Mouse (Mus musculus): Measurements from ENCODE around the gene Dlx6. TPM values are rescaled to one million over a fixed set of nuclear protein-coding genes. Genes with fewer than 3 reads are reported as not detected.

Dlx6 gene
- total RNA-seq, 1 experiment = not detected

DNA sequence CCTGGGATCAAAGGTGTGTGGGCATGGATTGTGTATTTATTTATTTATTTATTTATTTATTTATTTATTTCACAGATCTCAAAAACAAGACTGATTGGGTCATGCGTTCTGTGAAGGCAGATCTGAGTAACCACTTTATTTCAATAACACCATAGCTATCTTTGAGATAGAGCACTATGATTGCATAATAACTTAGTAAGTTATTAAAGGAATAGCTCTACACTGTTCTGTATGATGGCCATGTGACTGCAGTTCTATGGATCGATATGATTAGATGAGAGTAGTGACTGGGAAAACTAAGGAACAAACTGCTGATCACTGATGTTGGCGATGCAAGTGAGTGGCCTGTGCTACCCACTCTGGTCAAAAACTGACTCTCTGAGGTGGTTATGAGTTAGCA lies 23.1 kb downstream of the Dlx6 start:
- TF ChIP-seq HCFC1 (IDR thresholded peaks at IDR 0.05; ENCODE audit: borderline replicate concordance, insufficient read depth, low read length) (no peak), ZNF384 (IDR thresholded peaks at IDR 0.05; ENCODE audit: low read depth, low read length) (no peak), ZC3H11A (IDR thresholded peaks at IDR 0.05; ENCODE audit: borderline replicate concordance, low read depth, low read length) (no peak)
- H3K9me3 ChIP-seq (ENCODE audit: control insufficient read depth, insufficient read depth, low read depth, low read length) = no peaks in the 10 kb centered on the region
- in situ Hi-C loops (cut with MboI; ENCODE audit: low sequenced_read_pairs in 2 of 2, unreplicated experiment in 2 of 2) = loop anchor here (25.0 kb wide), 2 partner anchors 599 to 874 kb away; no protein-coding TSS in a partner anchor

DNA sequence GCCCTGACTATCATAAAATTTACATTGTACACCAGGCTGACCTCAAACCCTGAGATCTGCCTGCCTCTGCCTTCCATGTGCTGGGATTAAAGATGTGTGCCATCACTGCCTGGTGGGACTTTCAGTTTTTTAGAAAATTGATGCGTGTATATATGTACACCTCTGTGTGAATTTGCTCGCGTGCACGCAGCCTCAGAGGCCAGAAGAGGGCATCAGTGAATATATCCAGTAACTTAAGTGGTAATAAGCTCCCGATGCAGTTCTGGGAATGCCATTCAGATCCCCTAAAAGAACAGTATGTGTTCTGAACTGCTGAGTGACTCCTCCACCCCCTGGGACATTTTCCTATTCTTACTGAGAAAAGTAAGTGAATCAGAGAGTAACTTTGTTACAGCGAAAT lies 26.9 kb downstream of the Dlx6 start:
- no peak overlapping the region for H3K27ac ChIP-seq (ENCODE audit: insufficient read depth, low read depth, low read length, poor library complexity, severe bottlenecking)
- H3K4me1 ChIP-seq (ENCODE audit: control insufficient read depth in 2 of 2, insufficient read depth in 2 of 2, low read length in 2 of 2, poor library complexity in 1 of 2) = no peaks in the 10 kb centered on the region
- in situ Hi-C loops (cut with MboI; ENCODE audit: low sequenced_read_pairs in 2 of 2, unreplicated experiment in 2 of 2) = loop anchor here (25.0 kb wide), 2 partner anchors 603 to 878 kb away; no protein-coding TSS in a partner anchor
- no peak overlapping the region for H3K9ac ChIP-seq (ENCODE audit: insufficient read depth, low read depth, low read length, poor library complexity, severe bottlenecking)
- H3K4me3 ChIP-seq (ENCODE audit: insufficient read depth in 1 of 2, low read depth in 1 of 2, low read length in 2 of 2, poor library complexity in 1 of 2, severe bottlenecking in 1 of 2) = no peak overlapping the region
- no peaks in the 10 kb centered on the region for H3K36me3 ChIP-seq (ENCODE audit: control insufficient read depth, insufficient read depth, low read length, poor library complexity, severe bottlenecking)
- DNase-seq (ENCODE audit: low read depth, low spot score) = no peak
- TF ChIP-seq MAFK (IDR thresholded peaks at IDR 0.05; ENCODE audit: insufficient read depth, low read depth, low read length) = no peak
- no peak for TF ChIP-seq HCFC1 (IDR thresholded peaks at IDR 0.05; ENCODE audit: borderline replicate concordance, insufficient read depth, low read length)
- TF ChIP-seq CHD2 (IDR thresholded peaks at IDR 0.05; ENCODE audit: low read depth, low read length) = no peak
- TF ChIP-seq ZNF384 (IDR thresholded peaks at IDR 0.05; ENCODE audit: low read depth, low read length) = no peak
- no peak for TF ChIP-seq ZC3H11A (IDR thresholded peaks at IDR 0.05; ENCODE audit: borderline replicate concordance, low read depth, low read length)
- H3K9me3 ChIP-seq (ENCODE audit: control insufficient read depth, insufficient read depth, low read depth, low read length) = peaks cover 2% of the 10 kb centered on the region; the same call in 1 of the 2 replicates

More for the DNA sequence above, 23.1 kb downstream of the Dlx6 start:
- Histone ChIP-seq H3K4me1 (ENCODE audit: control insufficient read depth in 2 of 2, insufficient read depth in 2 of 2, low read length in 2 of 2, poor library complexity in 1 of 2) (0 out of 4 replicates have a peak, but pooled peaks cover 0 to 5% of the 10 kb centered on the region in 2 experiments), H3K36me3 (ENCODE audit: control insufficient read depth, insufficient read depth, low read length, poor library complexity, severe bottlenecking) (no peaks in the 10 kb centered on the region), H3K27ac (ENCODE audit: insufficient read depth, low read depth, low read length, poor library complexity, severe bottlenecking) (no peak overlapping the region), H3K4me3 (ENCODE audit: insufficient read depth in 1 of 2, low read depth in 1 of 2, low read length in 2 of 2, poor library complexity in 1 of 2, severe bottlenecking in 1 of 2) (no peak overlapping the region), H3K9ac (ENCODE audit: insufficient read depth, low read depth, low read length, poor library complexity, severe bottlenecking) (no peak overlapping the region)
- no peak for DNase-seq (ENCODE audit: low read depth, low spot score)

DNA sequence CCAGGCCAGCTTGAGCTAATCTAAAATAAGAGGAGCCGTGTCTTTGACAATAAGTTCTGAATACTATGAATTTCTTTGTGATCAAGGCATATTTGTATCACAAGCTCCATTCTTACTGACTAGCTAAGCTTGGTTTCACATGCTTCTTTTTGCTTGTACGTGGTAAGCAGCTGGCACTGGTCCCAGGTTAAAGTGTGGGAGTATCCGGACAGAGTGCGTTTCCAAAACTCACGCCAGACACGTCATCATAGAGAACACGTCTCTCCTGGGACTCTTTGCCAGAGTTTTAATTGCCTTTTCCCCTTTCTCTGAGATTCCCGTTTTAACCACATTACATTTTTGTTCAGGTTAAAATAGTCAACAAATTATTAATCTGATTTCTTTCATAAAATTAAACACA lies 46.5 kb downstream of the Dlx6 start:
- TF ChIP-seq ZC3H11A (IDR thresholded peaks at IDR 0.05; ENCODE audit: borderline replicate concordance, low read depth, low read length) (no peak), MAFK (IDR thresholded peaks at IDR 0.05; ENCODE audit: insufficient read depth, low read depth, low read length) (no peak), CHD2 (IDR thresholded peaks at IDR 0.05; ENCODE audit: low read depth, low read length) (no peak), ZNF384 (IDR thresholded peaks at IDR 0.05; ENCODE audit: low read depth, low read length) (no peak), HCFC1 (IDR thresholded peaks at IDR 0.05; ENCODE audit: borderline replicate concordance, insufficient read depth, low read length) (no peak)
- H3K4me3 ChIP-seq (ENCODE audit: insufficient read depth in 1 of 2, low read depth in 1 of 2, low read length in 2 of 2, poor library complexity in 1 of 2, severe bottlenecking in 1 of 2) = no peak overlapping the region
- in situ Hi-C loops (cut with MboI; ENCODE audit: low sequenced_read_pairs in 2 of 2, unreplicated experiment in 2 of 2) = no loop called here
- no peak for DNase-seq (ENCODE audit: low read depth, low spot score)
- no peak overlapping the region for H3K27ac ChIP-seq (ENCODE audit: insufficient read depth, low read depth, low read length, poor library complexity, severe bottlenecking)
- no peaks in the 10 kb centered on the region for H3K4me1 ChIP-seq (ENCODE audit: control insufficient read depth in 2 of 2, insufficient read depth in 2 of 2, low read length in 2 of 2, poor library complexity in 1 of 2)
- H3K9me3 ChIP-seq (ENCODE audit: control insufficient read depth, insufficient read depth, low read depth, low read length) = no peaks in the 10 kb centered on the region
- H3K36me3 ChIP-seq (ENCODE audit: control insufficient read depth, insufficient read depth, low read length, poor library complexity, severe bottlenecking) = no peaks in the 10 kb centered on the region
- H3K9ac ChIP-seq (ENCODE audit: insufficient read depth, low read depth, low read length, poor library complexity, severe bottlenecking) = no peak overlapping the region

DNA sequence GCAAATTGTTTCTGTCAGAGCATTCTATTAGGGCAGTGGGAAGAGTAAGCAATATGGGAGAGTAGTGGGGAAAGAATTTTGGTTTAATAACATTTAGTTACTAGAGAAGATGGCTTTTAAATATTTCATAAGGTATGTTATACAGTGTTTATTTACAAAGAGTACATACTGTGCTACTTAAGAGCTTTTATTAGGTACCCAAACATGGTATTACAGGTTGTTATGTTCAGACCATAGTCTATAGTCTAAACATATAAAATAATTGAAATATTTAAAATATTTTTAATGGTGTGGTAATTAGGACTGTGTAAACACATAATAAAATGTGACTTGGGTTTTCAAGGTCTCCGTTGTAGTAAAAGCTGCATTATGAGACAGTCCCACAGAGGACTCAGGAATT lies 51.2 kb downstream of the Dlx6 start:
- no peak for DNase-seq (ENCODE audit: low read depth, low spot score)
- H3K27ac ChIP-seq (ENCODE audit: insufficient read depth, low read depth, low read length, poor library complexity, severe bottlenecking) = no peak overlapping the region

More for the DNA sequence above, 51.2 kb downstream of the Dlx6 start:
- Histone ChIP-seq H3K4me1 (ENCODE audit: control insufficient read depth in 2 of 2, insufficient read depth in 2 of 2, low read length in 2 of 2, poor library complexity in 1 of 2) (no peaks in the 10 kb centered on the region), H3K4me3 (ENCODE audit: insufficient read depth in 1 of 2, low read depth in 1 of 2, low read length in 2 of 2, poor library complexity in 1 of 2, severe bottlenecking in 1 of 2) (no peak overlapping the region), H3K9me3 (ENCODE audit: control insufficient read depth, insufficient read depth, low read depth, low read length) (no peaks in the 10 kb centered on the region), H3K9ac (ENCODE audit: insufficient read depth, low read depth, low read length, poor library complexity, severe bottlenecking) (no peak overlapping the region), H3K36me3 (ENCODE audit: control insufficient read depth, insufficient read depth, low read length, poor library complexity, severe bottlenecking) (no peaks in the 10 kb centered on the region)
- TF ChIP-seq MAFK (IDR thresholded peaks at IDR 0.05; ENCODE audit: insufficient read depth, low read depth, low read length) (no peak), ZC3H11A (IDR thresholded peaks at IDR 0.05; ENCODE audit: borderline replicate concordance, low read depth, low read length) (no peak), CHD2 (IDR thresholded peaks at IDR 0.05; ENCODE audit: low read depth, low read length) (no peak), ZNF384 (IDR thresholded peaks at IDR 0.05; ENCODE audit: low read depth, low read length) (no peak), HCFC1 (IDR thresholded peaks at IDR 0.05; ENCODE audit: borderline replicate concordance, insufficient read depth, low read length) (no peak)
- in situ Hi-C loops (cut with MboI; ENCODE audit: low sequenced_read_pairs in 2 of 2, unreplicated experiment in 2 of 2) = no loop called here
